Mouse (Mus musculus) heart, postnatal 0 days (tissue): Measurements from ENCODE around the gene Gm16253. TPM values are rescaled to one million over a fixed set of nuclear protein-coding genes. Genes with fewer than 3 reads are reported as not detected.
"Not testable (repeated sequence)": the region's sequence is repeated elsewhere in the genome, so short reads cannot be mapped to it uniquely, and the experiment has no call there.

Source experiments
- ATAC-seq: fragments of 200-750 bp; cut with Nextera tagmentation; 2 replicates; pipeline ENCODE4 v1.8.0; 2017; ENCODE audit warnings: low read depth, moderate number of reproducible peaks, moderate library complexity; ENCODE audit not compliant: insufficient read depth
- DNase-seq: peaks from one replicate; pipeline ENCODE4 v3.0.0-alpha.2; 2016; ENCODE audit warnings: low spot score
- H3K27ac ChIP-seq: fragments of 300-500 bp; sonication (generic); 2 replicates; pipeline ENCODE4 v1.5.1; 2014; ENCODE audit warnings: low read depth, mild to moderate bottlenecking
- H3K27me3 ChIP-seq: fragments of 300-500 bp; sonication (generic); 2 replicates; pipeline ENCODE4 v1.6.1; 2014; ENCODE audit warnings: low read length, mixed read lengths; ENCODE audit not compliant: control insufficient read depth, insufficient read depth
- H3K36me3 ChIP-seq: fragments of 300-500 bp; sonication (generic); replicated peaks from 2 replicates; pipeline ENCODE4 v1.6.1; 2014; ENCODE audit warnings: low read length, mixed read lengths; ENCODE audit not compliant: control insufficient read depth, insufficient read depth
- H3K4me1 ChIP-seq: fragments of 300-500 bp; sonication (generic); 2 replicates; pipeline ENCODE4 v1.6.1; 2014; ENCODE audit warnings: antibody characterized with exemption; ENCODE audit not compliant: control insufficient read depth, insufficient read depth
- H3K4me2 ChIP-seq: fragments of 300-500 bp; sonication (generic); 2 replicates; pipeline ENCODE4 v1.6.1; 2014; ENCODE audit warnings: low read depth, mild to moderate bottlenecking, low read length, moderate library complexity
- H3K4me3 ChIP-seq: fragments of 300-500 bp; sonication (generic); 2 replicates; pipeline ENCODE4 v1.5.1; 2014; ENCODE audit warnings: low read depth, low read length
- H3K9ac ChIP-seq: fragments of 300-500 bp; sonication (generic); replicated peaks from 2 replicates; pipeline ENCODE4 v1.6.1; 2014; ENCODE audit warnings: low read depth, low read length, mixed read lengths
- H3K9me3 ChIP-seq: fragments of 300-500 bp; sonication (generic); replicated peaks from 2 replicates; pipeline ENCODE4 v1.6.1; 2016; ENCODE audit warnings: low read length; ENCODE audit not compliant: control insufficient read depth
- CTCF ChIP-seq: IDR thresholded peaks from 2 replicates; pipeline ENCODE4 v1.5.1; 2016; ENCODE audit warnings: antibody characterized with exemption, control low read depth, low read depth
- EP300 ChIP-seq: IDR thresholded peaks from 2 replicates; pipeline ENCODE4 v1.6.1; 2016; ENCODE audit warnings: antibody characterized with exemption, low read depth
- WGBS: fragments of 180-500 bp; shearing (Covaris S2); extraction: QIAGEN DNeasy Blood & Tissue Kit; methylation state at CpG from one replicate; pipeline ENCODE4 v1.1.7; 2014; 5-methylcytosine and 5-hydroxymethylcytosine counted together
- polyA plus RNA-seq: library from polyadenylated mRNA; unstranded; fragments of >200 nt; fragmentation: Nextera tagmentation; extraction: Ambion mirVana; gene quantifications from 2 replicates; pipeline ENCODE4 v1.2.1, GENCODE M21; 2015
- total RNA-seq: library from RNA; depleted of rRNA; stranded (reverse); fragments of >200 nt; gene quantifications from 2 replicates; pipeline ENCODE4 v1.2.3, GENCODE M21; 2014; ENCODE audit warnings: low replicate concordance

The Gm16253 gene
- total and polyA plus RNA-seq, 2 experiments from 2014 or later, result 1.1 TPM; not detected in 1

DNA sequence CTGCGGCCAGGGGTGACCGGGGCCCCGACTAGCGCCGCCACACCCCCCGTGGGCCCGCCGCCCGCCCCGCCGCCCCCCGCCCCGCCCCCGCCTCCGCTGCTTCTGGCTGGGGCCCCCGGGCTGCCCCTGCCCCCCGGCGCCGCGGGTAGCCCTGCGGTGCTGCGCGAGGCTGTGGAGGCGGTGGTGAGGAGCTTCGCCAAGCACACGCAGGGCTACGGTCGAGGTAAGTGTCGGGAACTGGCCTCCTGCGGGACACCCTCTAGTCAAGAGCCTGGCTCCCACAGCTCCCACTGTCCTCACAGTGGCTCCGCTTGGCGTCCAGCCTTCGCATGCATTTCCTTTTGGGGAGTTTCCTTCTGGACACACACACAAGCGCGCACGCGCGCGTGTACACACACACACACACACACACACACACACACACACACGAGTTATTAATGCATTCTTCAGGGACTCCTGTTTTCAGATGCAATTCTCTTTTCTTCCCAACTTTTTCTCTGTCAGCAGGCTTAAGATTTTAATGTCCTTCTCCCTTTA lies 24.5 kb downstream of the Gm16253 start:
- peak overlapping the region; percentile 87 for H3K4me2 ChIP-seq
- H3K9me3 ChIP-seq, result no peaks in the 10 kb centered on the region
- ATAC-seq (peak; percentile 70), DNase-seq (peak; percentile 71)
- peak overlapping the region; percentile 77 for H3K4me3 ChIP-seq
- TF ChIP-seq EP300 (no peak), CTCF (no peak)
- WGBS, result under 1% methylated on average over 31 of the region's 40 CpGs
- H3K9ac ChIP-seq, result peak overlapping the region; percentile 85
- 0 out of 2 replicates have a peak, but pooled peaks cover 4% of the 10 kb centered on the region for H3K36me3 ChIP-seq
- peak overlapping the region; percentile 98 for H3K27ac ChIP-seq
- H3K27me3 ChIP-seq, result no peaks in the 10 kb centered on the region
- peaks cover 10% of the 10 kb centered on the region; the same call in 1 of the 2 replicates for H3K4me1 ChIP-seq

GRCm38 (mm10) chr3:96601941-96602703 lies 25.3 kb downstream of the Gm16253 start:
- no peak for DNase-seq

GRCm38 (mm10) chr3:96602704-96603084 lies 25.9 kb downstream of the Gm16253 start:
- TF ChIP-seq CTCF (no peak), EP300 (no peak)
- Histone ChIP-seq H3K27me3 (no peaks in the 10 kb centered on the region), H3K4me2 (peak overlapping the region; percentile 87), H3K9me3 (no peaks in the 10 kb centered on the region), H3K9ac (peak overlapping the region; percentile 85; the same call in 1 of the 2 replicates), H3K4me1 (peaks cover 10% of the 10 kb centered on the region; the same call in 1 of the 2 replicates), H3K27ac (peak overlapping the region; percentile 98), H3K4me3 (peak overlapping the region; percentile 77), H3K36me3 (0 out of 2 replicates have a peak, but pooled peaks cover 4% of the 10 kb centered on the region)
- ATAC-seq, result no peak
- 31% methylated on average over 5 of the region's 5 CpGs for WGBS
- DNase-seq, result no peak

More at GRCm38 (mm10) chr3:96601941-96602703, 25.3 kb downstream of the Gm16253 start:
- no peak for TF ChIP-seq CTCF
- no peak for TF ChIP-seq EP300
- H3K9me3 ChIP-seq, result no peaks in the 10 kb centered on the region
- H3K36me3 ChIP-seq, result 0 out of 2 replicates have a peak, but pooled peaks cover 4% of the 10 kb centered on the region
- H3K9ac ChIP-seq, result peak overlapping the region; percentile 85
- ATAC-seq, result no peak
- peaks cover 10% of the 10 kb centered on the region; the same call in 1 of the 2 replicates for H3K4me1 ChIP-seq
- no peaks in the 10 kb centered on the region for H3K27me3 ChIP-seq
- 19% methylated on average over 10 of the region's 10 CpGs for WGBS
- peak overlapping the region; percentile 98 for H3K27ac ChIP-seq
- peak overlapping the region; percentile 77 for H3K4me3 ChIP-seq
- H3K4me2 ChIP-seq, result peak overlapping the region; percentile 87

DNA sequence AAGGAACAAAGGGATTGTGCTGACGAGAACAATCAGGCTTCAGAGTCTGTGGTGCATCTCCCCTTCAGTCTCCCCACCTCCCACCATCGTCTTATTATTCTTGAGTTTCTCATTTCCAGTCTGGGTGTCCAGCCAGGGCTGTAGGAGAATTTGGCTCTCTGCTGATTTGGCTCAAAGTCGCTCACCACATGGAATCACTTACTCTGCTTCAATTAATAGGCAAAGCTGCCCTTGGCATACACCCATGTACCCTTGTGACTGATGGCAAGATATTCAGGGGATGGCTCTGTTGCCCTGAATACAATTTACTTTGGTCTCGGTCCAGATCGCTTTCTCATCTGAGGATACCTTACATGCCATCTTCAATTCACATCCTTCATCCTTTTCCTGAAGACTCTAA lies 26.5 kb downstream of the Gm16253 start:
- ATAC-seq, result no peak
- 49% methylated on average over 5 of the region's 5 CpGs for WGBS
- no peak for DNase-seq
- Histone ChIP-seq H3K4me1 (peaks cover 10% of the 10 kb centered on the region; the same call in 1 of the 2 replicates), H3K36me3 (0 out of 2 replicates have a peak, but pooled peaks cover 4% of the 10 kb centered on the region), H3K27ac (peak overlapping the region; percentile 98), H3K4me2 (peak overlapping the region; percentile 87), H3K27me3 (no peaks in the 10 kb centered on the region), H3K9ac (0 out of 2 replicates have a peak overlapping the region, but pooled peaks have one; percentile 22), H3K9me3 (no peaks in the 10 kb centered on the region), H3K4me3 (peak overlapping the region; percentile 77; the same call in 1 of the 2 replicates)
- TF ChIP-seq EP300, result no peak
- TF ChIP-seq CTCF, result no peak

DNA sequence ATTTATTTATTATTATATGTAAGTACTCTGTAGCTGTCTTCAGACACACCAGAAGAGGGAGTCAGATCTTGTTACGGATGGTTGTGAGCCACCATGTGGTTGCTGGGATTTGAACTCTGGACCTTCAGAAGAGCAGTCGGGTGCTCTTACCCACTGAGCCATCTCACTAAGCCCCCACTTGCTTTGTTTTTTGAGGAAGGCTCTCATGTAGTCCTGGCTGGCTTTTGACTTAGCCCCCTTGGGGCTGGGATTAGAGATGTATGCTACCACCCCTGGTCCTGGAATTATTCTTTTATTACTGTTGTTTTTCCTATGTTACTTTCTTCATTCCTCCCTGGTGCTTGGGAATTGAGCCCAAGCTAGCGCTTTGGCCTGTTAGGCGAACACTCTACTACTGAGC lies 29.2 kb downstream of the Gm16253 start:
- not testable (repeated sequence) for ATAC-seq, H3K9me3 ChIP-seq
- peaks cover 17% of the 10 kb centered on the region for H3K4me1 ChIP-seq

More for the DNA sequence above, 29.2 kb downstream of the Gm16253 start:
- H3K27me3 ChIP-seq, H3K4me2 ChIP-seq, H3K9ac ChIP-seq, H3K27ac ChIP-seq, DNase-seq, H3K4me3 ChIP-seq: not testable (repeated sequence)
- peaks cover 12% of the 10 kb centered on the region; the same call in 1 of the 2 replicates for H3K36me3 ChIP-seq
- 95% methylated on average over 3 of the region's 4 CpGs for WGBS
